Mouse (Mus musculus) forebrain, embryonic 13.5 days (tissue): Measurements from ENCODE around the gene Adgrl4. TPM values are rescaled to one million over a fixed set of nuclear protein-coding genes. Genes with fewer than 3 reads are reported as not detected.

Experiments used
- ATAC-seq: fragments of 200-750 bp; cut with Nextera tagmentation; 2 replicates; pipeline ENCODE4 v1.8.0; 2017
- H3K27ac ChIP-seq: fragments of 300-500 bp; sonication (generic); 2 replicates; pipeline ENCODE4 v1.5.1; 2015; ENCODE audit warnings: inconsistent platforms, mild to moderate bottlenecking, moderate library complexity
- H3K27me3 ChIP-seq: fragments of 300-500 bp; sonication (generic); 2 replicates; pipeline ENCODE4 v1.6.1; 2015; ENCODE audit warnings: mild to moderate bottlenecking, inconsistent platforms
- H3K36me3 ChIP-seq: fragments of 300-500 bp; sonication (generic); 2 replicates; pipeline ENCODE4 v1.6.1; 2015; ENCODE audit warnings: mild to moderate bottlenecking, inconsistent platforms; ENCODE audit not compliant: poor library complexity, severe bottlenecking
- H3K4me1 ChIP-seq: fragments of 300-500 bp; sonication (generic); 2 replicates; pipeline ENCODE4 v1.6.1; 2015; ENCODE audit warnings: inconsistent platforms
- H3K4me2 ChIP-seq: fragments of 300-500 bp; sonication (generic); 2 replicates; pipeline ENCODE4 v1.6.1; 2015; ENCODE audit warnings: inconsistent platforms, mild to moderate bottlenecking, moderate library complexity
- H3K4me3 ChIP-seq: fragments of 300-500 bp; sonication (generic); 2 replicates; pipeline ENCODE4 v1.5.1; 2015; ENCODE audit warnings: mild to moderate bottlenecking, inconsistent platforms
- H3K9ac ChIP-seq: fragments of 300-500 bp; sonication (generic); 2 replicates; pipeline ENCODE4 v1.6.1; 2015; ENCODE audit warnings: mild to moderate bottlenecking, inconsistent platforms
- H3K9me3 ChIP-seq: fragments of 300-500 bp; sonication (generic); replicated peaks from 2 replicates; pipeline ENCODE4 v1.6.1; 2016; ENCODE audit warnings: inconsistent platforms
- WGBS: fragments of 180-500 bp; shearing (Covaris S2); methylation state at CpG from one replicate; pipeline ENCODE4 v1.1.7; 2015; 5-methylcytosine and 5-hydroxymethylcytosine counted together
- polyA plus RNA-seq: library from polyadenylated mRNA; unstranded; fragments of >200 nt; fragmentation: Nextera tagmentation; extraction: Ambion mirVana; gene quantifications from 2 replicates; pipeline ENCODE4 v1.2.1, GENCODE M21; 2015

The Adgrl4 gene
- polyA plus RNA-seq, 1 experiment from 2014 or later = 8.2 TPM

DNA sequence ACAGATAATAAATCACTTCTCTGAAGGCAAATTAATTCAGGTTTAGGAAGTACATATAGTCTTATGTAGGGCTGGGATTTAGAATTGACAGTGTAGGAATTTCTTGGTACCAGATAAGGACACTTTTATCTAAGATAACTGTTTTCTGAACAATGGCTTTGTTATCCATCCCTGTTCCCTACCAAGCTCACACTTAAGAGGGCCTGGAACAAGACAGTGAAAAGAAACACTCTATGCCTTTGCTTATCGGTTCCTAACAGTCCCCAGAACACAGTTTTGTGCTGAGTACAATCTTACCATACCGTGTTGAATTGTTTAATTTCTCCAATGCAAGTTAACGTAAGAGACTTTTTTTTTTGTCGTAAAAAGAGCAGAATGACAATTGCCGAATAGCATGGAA, 677 bp downstream of the Adgrl4 start:
- Histone ChIP-seq H3K9ac (no peak overlapping the region), H3K4me3 (no peak overlapping the region), H3K9me3 (no peaks in the 10 kb centered on the region), H3K27ac (no peak overlapping the region), H3K4me1 (peaks cover 5% of the 10 kb centered on the region; the same call in 1 of the 2 replicates), H3K27me3 (no peaks in the 10 kb centered on the region), H3K36me3 (no peaks in the 10 kb centered on the region), H3K4me2 (no peak overlapping the region)
- WGBS = 86% methylated on average over 5 of the region's 5 CpGs
- no peak for ATAC-seq

DNA sequence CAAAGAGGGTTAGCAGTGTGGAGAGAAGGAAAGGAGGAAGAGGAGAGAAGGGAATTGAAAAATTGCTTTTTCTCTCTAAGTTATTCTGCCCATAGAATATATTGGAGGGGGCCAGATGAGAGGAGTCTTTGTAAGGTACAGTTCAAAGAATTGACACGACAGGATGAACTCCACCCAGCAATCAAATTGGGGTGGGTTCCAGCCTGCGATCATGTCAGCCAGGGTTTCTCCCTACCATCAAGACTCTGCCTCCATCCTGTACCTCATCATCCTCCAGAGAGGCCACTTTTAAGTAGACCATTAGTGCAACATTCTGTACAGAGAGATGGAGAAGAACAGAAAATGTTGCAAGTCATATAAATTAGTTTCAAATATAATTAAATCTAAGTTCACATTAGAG, 2.3 kb downstream of the Adgrl4 start:
- H3K36me3 ChIP-seq = no peaks in the 10 kb centered on the region
- no peak overlapping the region for H3K4me3 ChIP-seq
- no peak overlapping the region for H3K4me2 ChIP-seq
- no peak for ATAC-seq
- no peaks in the 10 kb centered on the region for H3K9me3 ChIP-seq
- no peaks in the 10 kb centered on the region for H3K27me3 ChIP-seq
- H3K27ac ChIP-seq = no peak overlapping the region
- H3K9ac ChIP-seq = no peak overlapping the region
- 81% methylated on average over 2 of the region's 2 CpGs for WGBS
- H3K4me1 ChIP-seq = peaks cover 5% of the 10 kb centered on the region; the same call in 1 of the 2 replicates

DNA sequence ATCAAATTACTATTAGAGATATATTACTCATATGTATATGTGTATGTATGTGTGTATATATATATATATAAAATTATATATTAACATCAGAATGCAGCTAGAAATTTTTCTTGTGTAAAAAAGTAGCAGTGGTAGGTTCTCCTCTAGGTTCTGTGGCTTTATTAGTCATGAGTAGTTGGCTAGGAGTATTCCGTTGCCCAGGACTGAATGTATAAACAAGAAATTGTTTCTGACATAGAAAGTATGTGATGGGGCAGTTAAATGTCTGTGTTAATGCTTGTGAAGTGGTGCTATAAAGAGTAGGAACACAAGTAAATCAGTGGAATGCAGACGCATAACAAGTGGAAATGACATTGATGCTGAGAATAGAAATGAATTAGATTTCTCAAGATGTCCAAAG, 4.3 kb downstream of the Adgrl4 start:
- Histone ChIP-seq H3K9ac (no peak overlapping the region), H3K27ac (no peak overlapping the region), H3K4me2 (no peak overlapping the region), H3K4me3 (no peak overlapping the region), H3K4me1 (peaks cover 5% of the 10 kb centered on the region; the same call in 1 of the 2 replicates), H3K36me3 (no peaks in the 10 kb centered on the region), H3K9me3 (no peaks in the 10 kb centered on the region), H3K27me3 (no peaks in the 10 kb centered on the region)
- no peak for ATAC-seq
- 91% methylated on average over 2 of the region's 2 CpGs for WGBS

DNA sequence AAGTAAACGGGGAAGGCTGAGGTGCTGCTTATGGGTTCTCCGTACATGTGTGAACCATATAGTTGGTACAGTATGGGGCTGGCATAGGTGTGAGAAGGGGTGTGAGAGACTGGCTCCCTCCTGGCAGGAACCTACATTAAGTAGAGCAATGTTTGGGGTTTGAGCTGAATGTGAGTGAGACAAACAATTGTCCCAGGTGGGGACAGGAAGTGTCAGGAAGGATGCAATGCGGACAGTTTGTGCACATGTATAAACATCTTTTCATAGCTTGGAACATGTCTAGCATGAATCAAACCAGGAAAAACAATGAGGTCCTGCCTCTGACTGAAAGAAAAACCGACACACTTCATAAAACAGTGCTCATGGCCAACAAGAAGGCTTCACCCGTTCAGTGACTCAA, 5.8 kb downstream of the Adgrl4 start:
- no peaks in the 10 kb centered on the region for H3K36me3 ChIP-seq
- H3K4me1 ChIP-seq = no peaks in the 10 kb centered on the region
- 87% methylated on average over 5 of the region's 5 CpGs for WGBS
- no peak overlapping the region for H3K4me3 ChIP-seq
- H3K27me3 ChIP-seq = no peaks in the 10 kb centered on the region
- H3K9ac ChIP-seq = no peak overlapping the region
- no peak overlapping the region for H3K4me2 ChIP-seq
- no peak overlapping the region for H3K27ac ChIP-seq
- ATAC-seq = no peak
- H3K9me3 ChIP-seq = no peaks in the 10 kb centered on the region

DNA sequence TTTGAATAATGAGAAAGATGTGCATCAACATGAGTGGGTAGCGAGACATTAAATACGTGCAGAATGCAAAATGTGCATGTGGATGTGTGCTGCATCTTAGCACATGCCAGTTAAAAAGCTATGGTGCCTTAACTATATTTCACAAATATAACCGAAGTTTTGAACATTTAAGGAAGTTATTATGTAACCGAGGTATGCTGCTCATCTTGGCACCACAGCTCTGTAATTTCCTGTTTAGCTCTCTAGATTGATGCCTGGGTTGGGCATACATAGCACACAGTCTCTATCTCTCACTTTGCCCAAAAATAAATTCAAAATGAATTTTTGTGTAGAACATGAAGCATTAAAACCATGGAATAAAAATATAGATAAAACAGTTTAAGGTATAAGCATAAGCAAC, 6.6 kb downstream of the Adgrl4 start:
- ATAC-seq = no peak
- no peaks in the 10 kb centered on the region for H3K27me3 ChIP-seq
- H3K4me2 ChIP-seq = no peak overlapping the region
- 93% methylated on average over 4 of the region's 4 CpGs for WGBS
- no peaks in the 10 kb centered on the region for H3K36me3 ChIP-seq
- no peak overlapping the region for H3K4me3 ChIP-seq
- no peak overlapping the region for H3K9ac ChIP-seq
- no peak overlapping the region for H3K27ac ChIP-seq
- H3K4me1 ChIP-seq = no peaks in the 10 kb centered on the region
- H3K9me3 ChIP-seq = no peaks in the 10 kb centered on the region

DNA sequence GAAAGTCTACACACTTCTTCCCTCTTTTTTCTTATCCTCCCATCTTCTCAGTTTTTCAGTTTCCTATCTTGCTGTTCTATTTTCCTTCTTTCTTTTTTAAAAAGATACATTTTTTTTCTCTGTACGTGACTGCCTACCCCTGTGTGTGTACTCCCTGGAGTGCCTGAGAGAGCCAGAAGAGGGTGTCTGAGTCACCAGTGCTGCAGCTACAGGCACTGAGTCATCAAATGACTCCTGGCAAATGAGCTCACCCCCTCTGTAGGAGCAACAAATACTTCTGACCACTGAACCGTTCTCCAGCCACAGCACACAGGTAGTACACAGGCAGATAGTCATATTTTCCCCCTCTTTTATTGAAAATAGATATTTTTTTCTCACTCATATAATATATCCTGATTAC, 8.2 kb downstream of the Adgrl4 start:
- Histone ChIP-seq H3K36me3 (no peaks in the 10 kb centered on the region), H3K4me3 (no peak overlapping the region), H3K27ac (no peak overlapping the region), H3K4me1 (no peaks in the 10 kb centered on the region), H3K9me3 (no peaks in the 10 kb centered on the region), H3K4me2 (no peak overlapping the region), H3K27me3 (no peaks in the 10 kb centered on the region), H3K9ac (no peak overlapping the region)
- 60% methylated on average over 2 of the region's 2 CpGs for WGBS
- no peak for ATAC-seq

DNA sequence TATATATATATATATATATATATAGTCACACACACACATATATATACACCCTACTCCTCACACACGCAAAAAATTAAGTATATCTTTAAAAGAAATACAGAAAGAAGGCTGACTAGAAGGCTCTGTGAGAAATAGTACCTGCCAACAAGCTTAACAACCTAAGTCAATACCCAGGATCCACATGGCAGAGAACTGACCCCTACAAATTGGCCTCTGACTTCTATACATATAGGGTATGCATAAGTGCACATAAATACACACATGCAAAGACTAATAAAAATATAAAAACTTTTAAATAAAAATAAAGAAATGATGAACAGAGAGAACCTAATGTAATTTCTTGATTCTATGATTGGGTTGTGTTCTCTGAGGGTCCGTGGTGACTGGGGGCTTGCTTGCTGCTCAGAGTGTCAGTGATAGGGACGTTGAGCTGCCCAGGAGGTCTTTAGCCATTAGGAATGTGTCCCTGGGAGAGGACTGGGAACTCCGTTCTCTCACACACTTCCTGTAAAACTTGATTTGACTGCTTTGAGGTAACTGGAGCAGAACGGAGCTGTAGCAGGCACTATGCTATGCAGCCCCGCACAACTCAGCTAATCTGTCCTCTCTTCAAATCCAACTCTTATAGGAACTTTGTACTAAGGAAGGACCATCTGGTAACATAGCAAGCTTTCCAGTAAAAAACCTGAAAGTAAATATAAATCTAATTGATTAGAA, 17.5 kb downstream of the Adgrl4 start:
- Histone ChIP-seq H3K9ac (no peak overlapping the region), H3K27me3 (no peaks in the 10 kb centered on the region), H3K4me1 (no peaks in the 10 kb centered on the region), H3K36me3 (no peaks in the 10 kb centered on the region), H3K27ac (no peak overlapping the region), H3K4me3 (no peak overlapping the region), H3K9me3 (no peaks in the 10 kb centered on the region), H3K4me2 (no peak overlapping the region)
- WGBS = 73% methylated on average over 6 of the region's 6 CpGs
- ATAC-seq = no peak

DNA sequence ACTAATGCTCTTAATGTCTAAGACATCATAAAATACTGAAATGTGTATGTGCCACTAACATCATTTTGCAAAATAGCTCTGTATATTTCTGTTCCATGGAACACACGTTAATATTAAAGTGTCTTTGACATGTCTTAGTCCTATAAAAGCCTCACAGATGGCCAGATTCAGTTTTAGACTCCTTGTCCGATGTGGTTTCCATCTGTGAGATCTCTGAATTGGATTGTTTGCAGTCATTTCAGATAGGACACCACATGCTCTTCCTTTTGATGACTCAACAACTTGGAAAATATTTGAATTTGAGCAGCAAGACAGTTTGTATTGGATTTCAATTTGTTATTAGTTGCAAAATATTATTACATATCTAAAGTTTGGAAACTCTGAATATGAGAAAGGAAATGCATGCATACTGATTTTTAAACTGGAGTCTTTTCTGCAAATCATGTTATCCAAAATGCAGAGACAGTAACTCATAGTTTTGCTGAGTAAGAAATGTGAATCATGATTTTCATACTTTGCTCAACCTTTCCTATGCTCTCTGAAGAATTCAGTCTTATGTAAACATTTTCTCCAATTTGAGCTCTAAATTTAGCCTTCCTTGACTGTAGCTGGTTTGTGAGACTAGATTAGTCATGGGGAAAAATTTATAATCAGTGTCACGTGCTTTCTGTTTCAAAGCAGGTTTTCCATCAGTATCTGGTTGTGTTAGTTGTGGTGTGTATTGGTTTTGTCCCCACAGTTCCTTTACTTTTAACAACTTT, 21.9 kb downstream of the Adgrl4 start:
- WGBS = 84% methylated on average over 3 of the region's 3 CpGs
- Histone ChIP-seq H3K36me3 (no peaks in the 10 kb centered on the region), H3K9me3 (no peaks in the 10 kb centered on the region), H3K27me3 (no peaks in the 10 kb centered on the region), H3K4me1 (no peaks in the 10 kb centered on the region), H3K27ac (no peak overlapping the region), H3K4me3 (no peak overlapping the region), H3K9ac (no peak overlapping the region), H3K4me2 (no peak overlapping the region)
- no peak for ATAC-seq

DNA sequence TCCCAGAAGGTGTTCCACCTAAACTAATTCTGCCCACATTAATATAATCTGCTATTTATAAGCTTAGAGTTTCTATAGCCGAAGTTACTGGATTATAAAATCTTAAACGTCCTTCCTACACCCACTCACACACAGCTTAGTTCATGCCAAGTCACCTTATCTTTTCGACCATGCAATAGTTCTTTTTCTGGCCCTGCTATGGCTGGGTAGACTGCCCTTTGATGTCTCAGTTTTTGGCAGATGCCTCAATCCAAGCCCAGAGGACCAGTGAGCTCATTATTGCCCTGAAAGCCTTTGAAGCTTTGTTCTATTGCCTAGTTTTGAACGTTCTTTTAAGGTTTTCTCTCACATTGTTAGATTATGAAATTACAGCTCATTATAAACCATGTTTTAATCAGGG, 27.5 kb downstream of the Adgrl4 start:
- ATAC-seq = no peak
- H3K4me2 ChIP-seq = no peak overlapping the region
- 40% methylated on average over 4 of the region's 4 CpGs for WGBS

DNA sequence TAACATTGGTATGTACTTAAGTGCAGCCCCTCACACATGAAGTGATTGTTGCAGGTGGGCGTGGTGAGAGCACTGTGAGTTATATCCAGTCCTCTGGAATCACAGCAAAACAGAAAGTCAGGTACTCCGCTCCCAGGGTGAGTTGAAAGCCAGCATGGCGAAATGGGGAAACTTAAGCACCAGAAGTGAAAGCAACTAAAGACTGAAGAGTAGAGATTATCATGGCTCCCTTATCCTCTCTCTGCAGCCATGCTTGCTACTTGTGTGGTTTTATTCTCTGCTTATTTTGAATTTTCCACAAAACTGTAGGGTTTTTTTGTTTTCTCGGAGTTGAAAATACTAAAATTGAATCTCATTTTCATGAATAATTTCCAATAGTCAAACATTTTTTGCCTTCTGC, 51.2 kb downstream of the Adgrl4 start:
- no peak for ATAC-seq
- H3K9ac ChIP-seq = no peak overlapping the region
- H3K9me3 ChIP-seq = no peaks in the 10 kb centered on the region
- WGBS = 91% methylated on average over 4 of the region's 4 CpGs
- no peaks in the 10 kb centered on the region for H3K27me3 ChIP-seq
- H3K4me3 ChIP-seq = no peak overlapping the region
- no peaks in the 10 kb centered on the region for H3K4me1 ChIP-seq
- H3K27ac ChIP-seq = no peak overlapping the region
- H3K36me3 ChIP-seq = no peaks in the 10 kb centered on the region
- H3K4me2 ChIP-seq = no peak overlapping the region

More for the DNA sequence above, 27.5 kb downstream of the Adgrl4 start:
- H3K4me3 ChIP-seq = no peak overlapping the region
- no peak overlapping the region for H3K9ac ChIP-seq
- no peaks in the 10 kb centered on the region for H3K9me3 ChIP-seq
- H3K27me3 ChIP-seq = no peaks in the 10 kb centered on the region
- no peak overlapping the region for H3K27ac ChIP-seq
- H3K4me1 ChIP-seq = no peaks in the 10 kb centered on the region
- H3K36me3 ChIP-seq = no peaks in the 10 kb centered on the region

DNA sequence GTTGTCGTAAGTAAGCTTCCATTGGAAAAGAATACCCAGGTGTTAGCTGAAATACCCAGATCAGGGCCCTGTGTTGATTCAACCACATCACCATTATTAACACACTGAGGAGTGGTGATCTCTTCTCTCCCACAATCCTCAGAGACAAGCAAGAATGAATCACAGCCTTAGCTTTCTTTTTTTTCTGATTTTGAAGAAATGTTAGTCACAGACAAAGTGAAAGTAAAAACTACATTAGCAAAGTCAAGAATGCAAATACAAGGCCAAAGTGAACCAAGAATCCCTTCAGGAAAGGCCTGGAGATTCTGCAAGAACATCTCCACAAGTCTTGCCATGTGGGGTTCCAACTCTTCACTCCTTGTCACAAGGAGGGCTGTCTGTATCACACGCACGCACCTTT, 67.9 kb downstream of the Adgrl4 start:
- Histone ChIP-seq H3K27ac (no peak overlapping the region), H3K4me3 (no peak overlapping the region), H3K4me1 (no peaks in the 10 kb centered on the region), H3K27me3 (no peaks in the 10 kb centered on the region), H3K4me2 (no peak overlapping the region), H3K36me3 (no peaks in the 10 kb centered on the region), H3K9ac (no peak overlapping the region), H3K9me3 (no peaks in the 10 kb centered on the region)
- 97% methylated on average over 3 of the region's 3 CpGs for whole genome bisulfite sequencing
- ATAC-seq = no peak

DNA sequence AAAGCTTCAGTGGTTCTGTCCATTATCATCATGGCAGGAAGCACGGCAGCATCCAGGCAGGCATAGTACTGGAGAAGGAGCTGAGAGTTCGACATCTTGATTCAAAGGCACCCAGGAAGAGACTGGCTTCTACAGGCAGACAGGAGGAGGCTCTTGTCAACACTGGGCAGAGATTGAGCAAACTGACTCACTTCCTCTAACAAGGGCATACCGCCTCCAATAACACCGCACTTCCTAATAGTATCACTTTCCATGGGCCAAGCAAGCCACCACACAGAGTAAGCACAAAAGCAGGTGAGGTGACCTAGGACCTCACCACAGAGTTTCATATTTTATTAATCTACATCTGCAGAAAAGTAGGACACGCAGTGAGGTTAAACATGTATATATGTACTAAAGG, 73.5 kb downstream of the Adgrl4 start:
- Histone ChIP-seq H3K4me3 (no peak overlapping the region), H3K9ac (no peak overlapping the region), H3K36me3 (no peaks in the 10 kb centered on the region), H3K27me3 (no peaks in the 10 kb centered on the region), H3K27ac (no peak overlapping the region), H3K4me2 (no peak overlapping the region), H3K4me1 (no peaks in the 10 kb centered on the region), H3K9me3 (no peaks in the 10 kb centered on the region)
- WGBS = 86% methylated on average over 5 of the region's 5 CpGs
- no peak for ATAC-seq
